Mouse (Mus musculus) kidney, postnatal 0 days (tissue): Measurements from ENCODE around the gene Prdm2. TPM values are rescaled to one million over a fixed set of nuclear protein-coding genes. Genes with fewer than 3 reads are reported as not detected.

Source experiments
- ATAC-seq: fragments of 200-750 bp; cut with Nextera tagmentation; replicated peaks from 2 replicates; pipeline ENCODE4 v1.8.0; 2017; ENCODE audit warnings: low read depth, moderate number of reproducible peaks, moderate TSS enrichment, moderate library complexity; ENCODE audit not compliant: low FRiP score
- DNase-seq: peaks from one replicate; pipeline ENCODE4 v3.0.0-alpha.2; 2016; ENCODE audit warnings: low spot score
- H3K27ac ChIP-seq: fragments of 300-500 bp; sonication (generic); 2 replicates; pipeline ENCODE4 v1.5.1; 2014; ENCODE audit warnings: mild to moderate bottlenecking
- H3K27me3 ChIP-seq: fragments of 300-500 bp; sonication (generic); 2 replicates; pipeline ENCODE4 v1.6.1; 2014; ENCODE audit warnings: low read length, mixed read lengths; ENCODE audit not compliant: insufficient read depth
- H3K36me3 ChIP-seq: fragments of 300-500 bp; sonication (generic); 2 replicates; pipeline ENCODE4 v1.6.1; 2014; ENCODE audit warnings: low read length, mixed read lengths; ENCODE audit not compliant: insufficient read depth
- H3K4me1 ChIP-seq: fragments of 300-500 bp; sonication (generic); replicated peaks from 2 replicates; pipeline ENCODE4 v1.6.1; 2014; ENCODE audit warnings: antibody characterized with exemption, low read length, mixed read lengths; ENCODE audit not compliant: insufficient read depth
- H3K4me2 ChIP-seq: fragments of 300-500 bp; sonication (generic); 2 replicates; pipeline ENCODE4 v1.6.1; 2014; ENCODE audit warnings: mild to moderate bottlenecking, low read length, moderate library complexity, mixed read lengths
- H3K4me3 ChIP-seq: fragments of 300-500 bp; sonication (generic); replicated peaks from 2 replicates; pipeline ENCODE4 v1.5.1; 2014; ENCODE audit warnings: low read depth, low read length
- H3K9ac ChIP-seq: fragments of 300-500 bp; sonication (generic); 2 replicates; pipeline ENCODE4 v1.6.1; 2014; ENCODE audit warnings: low read depth, low read length
- H3K9me3 ChIP-seq: fragments of 300-500 bp; sonication (generic); replicated peaks from 2 replicates; pipeline ENCODE4 v1.6.1; 2016; ENCODE audit warnings: low read length, inconsistent platforms, mixed read lengths
- CTCF ChIP-seq: IDR thresholded peaks from 2 replicates; pipeline ENCODE4 v1.5.1; 2016; ENCODE audit warnings: antibody characterized with exemption, low read depth, mild to moderate bottlenecking, moderate library complexity
- WGBS: fragments of 180-500 bp; shearing (Covaris S2); extraction: QIAGEN DNeasy Blood & Tissue Kit; methylation state at CpG from one replicate; pipeline ENCODE4 v1.1.7; 2014; 5-methylcytosine and 5-hydroxymethylcytosine counted together
- polyA plus RNA-seq: library from polyadenylated mRNA; unstranded; fragments of >200 nt; fragmentation: Nextera tagmentation; extraction: Ambion mirVana; gene quantifications from 2 replicates; pipeline ENCODE4 v1.2.1, GENCODE M21; 2015

Prdm2 gene
- polyA plus RNA-seq, 1 experiment from 2014 or later, result 8.0 TPM

GRCm38 (mm10) chr4:143248050-143248449 is 35.3 kb upstream of the Prdm2 start:
- no peaks in the 10 kb centered on the region for H3K9me3 ChIP-seq
- ATAC-seq, result no peak
- TF ChIP-seq CTCF, result peak; percentile 57
- H3K4me2 ChIP-seq, result no peak overlapping the region
- no peak overlapping the region for H3K27ac ChIP-seq
- H3K36me3 ChIP-seq, result no peaks in the 10 kb centered on the region
- H3K4me1 ChIP-seq, result no peaks in the 10 kb centered on the region
- H3K4me3 ChIP-seq, result no peak overlapping the region
- H3K27me3 ChIP-seq, result no peaks in the 10 kb centered on the region; the same call in 1 of the 2 replicates
- WGBS, result 79% methylated on average over 5 of the region's 5 CpGs
- no peak overlapping the region for H3K9ac ChIP-seq
- DNase-seq, result no peak

GRCm38 (mm10) chr4:143241294-143241693 is 28.5 kb upstream of the Prdm2 start:
- no peaks in the 10 kb centered on the region for H3K9me3 ChIP-seq
- no peak for TF ChIP-seq CTCF
- H3K36me3 ChIP-seq, result no peaks in the 10 kb centered on the region
- H3K9ac ChIP-seq, result no peak overlapping the region
- DNase-seq (no peak), ATAC-seq (no peak)
- no peak overlapping the region for H3K4me3 ChIP-seq
- no peak overlapping the region for H3K27ac ChIP-seq
- no peak overlapping the region for H3K4me2 ChIP-seq
- WGBS, result 82% methylated on average over 9 of the region's 9 CpGs
- no peaks in the 10 kb centered on the region; the same call in 1 of the 2 replicates for H3K27me3 ChIP-seq
- H3K4me1 ChIP-seq, result no peaks in the 10 kb centered on the region

GRCm38 (mm10) chr4:143239615-143240201 is 26.9 kb upstream of the Prdm2 start:
- Histone ChIP-seq H3K4me3 (no peak overlapping the region), H3K27me3 (no peaks in the 10 kb centered on the region), H3K36me3 (no peaks in the 10 kb centered on the region), H3K4me1 (no peaks in the 10 kb centered on the region), H3K27ac (no peak overlapping the region), H3K4me2 (no peak overlapping the region), H3K9ac (no peak overlapping the region), H3K9me3 (no peaks in the 10 kb centered on the region)
- no peak for DNase-seq
- no peak for TF ChIP-seq CTCF
- 89% methylated on average over 9 of the region's 9 CpGs for WGBS
- ATAC-seq, result no peak

GRCm38 (mm10) chr4:143239117-143239516 is 26.3 kb upstream of the Prdm2 start:
- Histone ChIP-seq H3K27me3 (no peaks in the 10 kb centered on the region), H3K4me1 (no peaks in the 10 kb centered on the region), H3K36me3 (no peaks in the 10 kb centered on the region), H3K9ac (no peak overlapping the region), H3K4me3 (no peak overlapping the region), H3K4me2 (no peak overlapping the region), H3K27ac (no peak overlapping the region), H3K9me3 (no peaks in the 10 kb centered on the region)
- DNase-seq (no peak), ATAC-seq (no peak)
- WGBS, result 91% methylated on average over 5 of the region's 5 CpGs
- TF ChIP-seq CTCF, result no peak

- no peaks in the 10 kb centered on the region for H3K9me3 ChIP-seq
- H3K36me3 ChIP-seq, result no peaks in the 10 kb centered on the region
- H3K27me3 ChIP-seq, result no peaks in the 10 kb centered on the region
- WGBS, result 15% methylated on average over 23 of the region's 23 CpGs
- no peaks in the 10 kb centered on the region for H3K4me1 ChIP-seq
- no peak overlapping the region for H3K9ac ChIP-seq
- peak; percentile 88 for TF ChIP-seq CTCF
- peak overlapping the region; percentile 50 for H3K4me2 ChIP-seq
- peak overlapping the region; percentile 12; the same call in 1 of the 2 replicates for H3K4me3 ChIP-seq
- no peak for ATAC-seq
- H3K27ac ChIP-seq, result no peak overlapping the region
- peak; percentile 81 for DNase-seq
These were observed 25.6 kb upstream of the Prdm2 start for GRCm38 (mm10) chr4:143238241-143239031.

- WGBS, result 84% methylated on average over 10 of the region's 10 CpGs
- DNase-seq, result no peak
- no peaks in the 10 kb centered on the region for H3K36me3 ChIP-seq
- H3K4me2 ChIP-seq, result no peak overlapping the region
- no peak for TF ChIP-seq CTCF
- no peak overlapping the region for H3K4me3 ChIP-seq
- no peaks in the 10 kb centered on the region for H3K27me3 ChIP-seq
- no peak overlapping the region for H3K27ac ChIP-seq
- no peaks in the 10 kb centered on the region for H3K4me1 ChIP-seq
- no peak for ATAC-seq
- H3K9ac ChIP-seq, result no peak overlapping the region
- H3K9me3 ChIP-seq, result no peaks in the 10 kb centered on the region
These were observed 19.1 kb upstream of the Prdm2 start for GRCm38 (mm10) chr4:143231790-143232422.
